Mouse (Mus musculus) small intestine, adult 2 months (tissue): Measurements from ENCODE around the gene Tmem106c.
A peak's percentile ranks its signal among the peaks of the same experiment; 100 is the strongest.

Experiments used
- CTCF ChIP-seq: fragments of 200-500 bp; IDR thresholded peaks from 2 replicates; pipeline ENCODE4 v1.5.1; 2012; ENCODE audit warnings: low read depth, mild to moderate bottlenecking, control low read depth, inconsistent platforms, low read length, moderate library complexity, mixed read lengths; ENCODE audit not compliant: insufficient replicate concordance, insufficient read length; ENCODE audit errors: extremely low read depth
- POLR2A ChIP-seq: fragments of 200-500 bp; IDR thresholded peaks from 2 replicates; pipeline ENCODE4 v1.6.1; 2012; ENCODE audit warnings: low read depth, mild to moderate bottlenecking, control low read depth, inconsistent platforms, low read length, moderate library complexity

DNA sequence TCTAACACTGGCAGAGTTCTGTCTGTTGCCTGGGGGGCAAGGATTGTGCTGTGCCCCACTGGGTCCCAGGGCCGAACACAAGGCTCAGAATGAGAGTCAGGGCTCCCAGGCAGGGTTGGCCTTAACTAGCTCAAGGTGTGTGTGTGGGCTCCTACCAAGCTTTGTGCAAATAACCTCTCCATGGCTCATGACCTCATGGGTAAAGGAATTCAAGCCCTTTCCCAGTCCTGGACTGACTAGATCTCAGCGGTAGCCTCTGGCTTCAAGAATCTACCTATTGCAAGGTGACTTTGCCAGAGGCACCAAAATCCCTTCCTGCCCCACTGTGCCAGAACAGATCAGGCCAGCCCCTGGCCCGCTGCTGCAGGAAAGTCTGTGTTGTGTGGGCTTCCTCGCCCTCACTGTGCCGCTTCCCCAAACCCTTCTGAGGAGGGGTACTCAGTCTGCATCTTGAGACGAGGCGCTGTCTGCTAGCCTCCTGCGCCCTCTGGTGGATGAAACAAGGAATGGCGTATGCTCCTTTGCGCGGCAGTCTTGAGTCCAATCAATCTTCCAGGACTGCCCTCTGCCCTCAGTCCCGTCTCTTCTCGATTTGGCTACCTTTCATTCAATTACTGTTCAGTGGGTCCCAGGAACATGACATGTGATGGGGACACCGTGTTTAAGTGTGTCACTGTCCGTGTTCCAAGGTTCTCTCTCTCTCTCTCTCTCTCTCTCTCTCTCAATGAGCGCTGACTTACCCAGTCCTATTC is 11.7 kb upstream of the Tmem106c start:
- peak; percentile 97 for TF ChIP-seq CTCF
- TF ChIP-seq POLR2A = no peak
